Mouse (Mus musculus): ENCODE measurements around the gene Cacna1d.

The Cacna1d gene

GRCm38 (mm10) chr14:30458820-30459219 is 32.4 kb downstream of the Cacna1d start:
- DNase-seq (ENCODE audit: low spot score): no peak

- no peak for DNase-seq (ENCODE audit: low spot score)
Measured at GRCm38 (mm10) chr14:30457897-30458296, 33.4 kb downstream of the Cacna1d start.

- no peak for DNase-seq (ENCODE audit: low spot score)
Measured at GRCm38 (mm10) chr14:30457436-30457835, 33.8 kb downstream of the Cacna1d start.

- no peak for DNase-seq (ENCODE audit: low spot score)
Measured at GRCm38 (mm10) chr14:30455801-30456595, 35.3 kb downstream of the Cacna1d start.

GRCm38 (mm10) chr14:30439915-30440314 is 51.3 kb downstream of the Cacna1d start:
- DNase-seq (ENCODE audit: low spot score): no peak

GRCm38 (mm10) chr14:30435316-30435715 is 55.9 kb downstream of the Cacna1d start:
- DNase-seq (ENCODE audit: low spot score): no peak

- no peak for DNase-seq (ENCODE audit: low spot score)
Measured at GRCm38 (mm10) chr14:30430446-30430845, 60.8 kb downstream of the Cacna1d start.

- no peak for DNase-seq (ENCODE audit: low spot score)
Measured at GRCm38 (mm10) chr14:30430026-30430425, 61.2 kb downstream of the Cacna1d start.

- peak; percentile 15 for DNase-seq (ENCODE audit: low spot score)
Measured at GRCm38 (mm10) chr14:30429606-30430005, 61.6 kb downstream of the Cacna1d start.

- DNase-seq (ENCODE audit: low spot score): no peak
Measured at GRCm38 (mm10) chr14:30428757-30429156, 62.5 kb downstream of the Cacna1d start.

- DNase-seq (ENCODE audit: low spot score): no peak
Measured at GRCm38 (mm10) chr14:30425876-30426275, 65.4 kb downstream of the Cacna1d start.

GRCm38 (mm10) chr14:30425175-30425574 is 66.1 kb downstream of the Cacna1d start:
- DNase-seq (ENCODE audit: low spot score): no peak

GRCm38 (mm10) chr14:30424638-30425037 is 66.6 kb downstream of the Cacna1d start:
- DNase-seq (ENCODE audit: low spot score): no peak

GRCm38 (mm10) chr14:30422376-30423140 is 68.7 kb downstream of the Cacna1d start:
- DNase-seq (ENCODE audit: low spot score): no peak

GRCm38 (mm10) chr14:30419458-30419857 is 71.8 kb downstream of the Cacna1d start:
- no peak for DNase-seq (ENCODE audit: low spot score)

- no peak for DNase-seq (ENCODE audit: low spot score)
Measured at GRCm38 (mm10) chr14:30419046-30419445, 72.2 kb downstream of the Cacna1d start.

GRCm38 (mm10) chr14:30415830-30416229 is 75.4 kb downstream of the Cacna1d start:
- DNase-seq (ENCODE audit: low spot score): no peak

- no peak for DNase-seq (ENCODE audit: low spot score)
Measured at GRCm38 (mm10) chr14:30414131-30414530, 77.1 kb downstream of the Cacna1d start.

- no peak for DNase-seq (ENCODE audit: low spot score)
Measured at GRCm38 (mm10) chr14:30409331-30409730, 81.9 kb downstream of the Cacna1d start.

GRCm38 (mm10) chr14:30405456-30406225 is 85.6 kb downstream of the Cacna1d start:
- no peak for DNase-seq (ENCODE audit: low spot score)

GRCm38 (mm10) chr14:30378306-30378705 is 112.9 kb downstream of the Cacna1d start:
- no peak for DNase-seq (ENCODE audit: low spot score)

GRCm38 (mm10) chr14:30372878-30373277 is 118.4 kb downstream of the Cacna1d start:
- DNase-seq (ENCODE audit: low spot score): no peak

All from ovary, postnatal 36 days (tissue).